Mouse (Mus musculus): ENCODE measurements around the gene Moap1. TPM values are rescaled to one million over a fixed set of nuclear protein-coding genes. Genes with fewer than 3 reads are reported as not detected.

Moap1 gene
- total RNA-seq, 2 experiments from 2014 or later = 31.6 to 39.3 TPM

- intact Hi-C loops (cut with DNase I) = loop anchor here (10.0 kb wide), 2 partner anchors 219 to 319 kb away; no protein-coding TSS in a partner anchor
- DNase-seq (ENCODE audit: low spot score in 2 of 2) = no peak
Measured at GRCm38 (mm10) chr12:102713153-102713865, 30.2 kb downstream of the Moap1 start.

- no peak for DNase-seq (ENCODE audit: low spot score in 2 of 2)
- intact Hi-C loops (cut with DNase I) = loop anchor here (10.0 kb wide), 2 partner anchors 216 to 316 kb away; no protein-coding TSS in a partner anchor
Measured at GRCm38 (mm10) chr12:102710851-102711375, 32.5 kb downstream of the Moap1 start.

- intact Hi-C loops (cut with DNase I) = loop anchor here (10.0 kb wide), 2 partner anchors 215 to 315 kb away; no protein-coding TSS in a partner anchor
Measured at GRCm38 (mm10) chr12:102709896-102710295, 33.6 kb downstream of the Moap1 start.

GRCm38 (mm10) chr12:102708220-102708619 is 35.2 kb downstream of the Moap1 start:
- DNase-seq (ENCODE audit: low spot score in 2 of 2) = no peak
- intact Hi-C loops (cut with DNase I) = no loop called here

More at GRCm38 (mm10) chr12:102709896-102710295, 33.6 kb downstream of the Moap1 start:
- DNase-seq (ENCODE audit: low spot score in 2 of 2) = no peak

GRCm38 (mm10) chr12:102706833-102707463 is 36.5 kb downstream of the Moap1 start:
- no peak for DNase-seq (ENCODE audit: low spot score in 2 of 2)
- intact Hi-C loops (cut with DNase I) = no loop called here

- intact Hi-C loops (cut with DNase I) = loop anchor here (2.0 kb wide), 2 partner anchors 53 to 127 kb away; no protein-coding TSS in a partner anchor
- peak in 1 of 2 experiments; percentile 45 for DNase-seq (ENCODE audit: low spot score in 2 of 2)
Measured at GRCm38 (mm10) chr12:102705906-102706640, 37.4 kb downstream of the Moap1 start.

- intact Hi-C loops (cut with DNase I) = loop anchor here (2.0 kb wide), 2 partner anchors 53 to 127 kb away; no protein-coding TSS in a partner anchor
- DNase-seq (ENCODE audit: low spot score in 2 of 2) = peak; percentile 86 to 88
Measured at GRCm38 (mm10) chr12:102705216-102705871, 38.1 kb downstream of the Moap1 start.

- DNase-seq (ENCODE audit: low spot score in 2 of 2) = peak in 1 of 2 experiments; percentile 45
- intact Hi-C loops (cut with DNase I) = loop anchor here (2.0 kb wide), 2 partner anchors 52 to 126 kb away; no protein-coding TSS in a partner anchor
Measured at GRCm38 (mm10) chr12:102704457-102705198, 38.8 kb downstream of the Moap1 start, which contains the start of gene Itpk1. Gene Itpk1, minus strand, starts transcription at chr12:102704930.

GRCm38 (mm10) chr12:102703921-102704408 is 39.5 kb downstream of the Moap1 start:
- intact Hi-C loops (cut with DNase I) = loop anchor here (2.0 kb wide), 2 partner anchors 51 to 125 kb away; no protein-coding TSS in a partner anchor
- DNase-seq (ENCODE audit: low spot score in 2 of 2) = peak in 1 of 2 experiments; percentile 25

- intact Hi-C loops (cut with DNase I) = no loop called here
Measured at GRCm38 (mm10) chr12:102703441-102703840, 40.0 kb downstream of the Moap1 start.

GRCm38 (mm10) chr12:102703111-102703412 is 40.4 kb downstream of the Moap1 start:
- intact Hi-C loops (cut with DNase I) = no loop called here
- peak in 1 of 2 experiments; percentile 51 for DNase-seq (ENCODE audit: low spot score in 2 of 2)

More at GRCm38 (mm10) chr12:102703441-102703840, 40.0 kb downstream of the Moap1 start:
- DNase-seq (ENCODE audit: low spot score in 2 of 2) = peak in 1 of 2 experiments; percentile 31

- intact Hi-C loops (cut with DNase I) = no loop called here
- peak; percentile 80 to 81 for DNase-seq (ENCODE audit: low spot score in 2 of 2)
Measured at GRCm38 (mm10) chr12:102702356-102703110, 40.9 kb downstream of the Moap1 start.

GRCm38 (mm10) chr12:102701691-102702207 is 41.7 kb downstream of the Moap1 start:
- DNase-seq (ENCODE audit: low spot score in 2 of 2) = no peak
- intact Hi-C loops (cut with DNase I) = no loop called here

- DNase-seq (ENCODE audit: low spot score in 2 of 2) = peak in 1 of 2 experiments; percentile 72
- intact Hi-C loops (cut with DNase I) = no loop called here
Measured at GRCm38 (mm10) chr12:102700453-102700852, 43.0 kb downstream of the Moap1 start.

- intact Hi-C loops (cut with DNase I) = no loop called here
- DNase-seq (ENCODE audit: low spot score in 2 of 2) = no peak
Measured at GRCm38 (mm10) chr12:102699156-102699555, 44.3 kb downstream of the Moap1 start.

- no peak for DNase-seq (ENCODE audit: low spot score in 2 of 2)
- intact Hi-C loops (cut with DNase I) = no loop called here
Measured at GRCm38 (mm10) chr12:102698089-102698684, 45.3 kb downstream of the Moap1 start.

GRCm38 (mm10) chr12:102697381-102697780 is 46.1 kb downstream of the Moap1 start:
- no peak for DNase-seq (ENCODE audit: low spot score in 2 of 2)
- intact Hi-C loops (cut with DNase I) = loop anchor here (2.0 kb wide), 1 partner anchor 45 kb away; no protein-coding TSS in a partner anchor
